Mouse (Mus musculus) embryonic fibroblast, embryonic 13.5 days (primary cell): ENCODE results near the gene Nos3.

ENCODE experiments used
- CTCF ChIP-seq: IDR thresholded peaks from 2 replicates; pipeline ENCODE4 v1.5.1; 2011; ENCODE audit warnings: mild to moderate bottlenecking, control low read depth, low read length, moderate library complexity, borderline replicate concordance; ENCODE audit not compliant: insufficient read depth
- POLR2A ChIP-seq: IDR thresholded peaks from 2 replicates; pipeline ENCODE4 v1.6.1; 2011; ENCODE audit warnings: low read depth, mild to moderate bottlenecking, control low read depth, low read length, moderate library complexity

- TF ChIP-seq POLR2A (no peak), CTCF (no peak)
Observed at GRCm38 (mm10) chr5:24363467-24363866, 1.1 kb upstream of the Nos3 start.
